7 mouse cellular contexts compared by ENCODE assay signal in genomic region chr19:12573266-12574011, GRCm38 (mm10). TPM values are rescaled to one million over a fixed set of nuclear protein-coding genes. Genes with fewer than 3 reads are reported as not detected.
DNase-seq lines count a peak whose midpoint lies in the region; ATAC-seq and TF ChIP-seq lines count a peak whose summit lies in the region.

No protein-coding gene starts in this region.

- H3K4me3 ChIP-seq in embryonic facial prominence, embryonic 10.5 days: peak overlapping the region; percentile 58
- H3K4me3 ChIP-seq in intestine, postnatal 0 days (ENCODE audit: low read depth, low read length): peak overlapping the region; percentile 30
- H3K4me3 ChIP-seq in limb, embryonic 10.5 days: peak overlapping the region; percentile 45
- H3K4me3 ChIP-seq in midbrain, embryonic 12.5 days: peak overlapping the region; percentile 39

- H3K27ac ChIP-seq in embryonic facial prominence, embryonic 10.5 days (replicated peaks): peak overlapping the region; percentile 70
- peak overlapping the region; percentile 24; the same call in 1 of the 2 replicates for H3K27ac ChIP-seq in intestine, postnatal 0 days (ENCODE audit: low read depth, low read length)
- H3K27ac ChIP-seq in limb, embryonic 10.5 days: peak overlapping the region; percentile 73
- no peak overlapping the region for H3K27ac ChIP-seq in midbrain, embryonic 12.5 days (replicated peaks)

- no peaks in the 10 kb centered on the region for H3K9me3 ChIP-seq in embryonic facial prominence, embryonic 10.5 days
- no peaks in the 10 kb centered on the region for H3K9me3 ChIP-seq in intestine, postnatal 0 days (ENCODE audit: control insufficient read depth)
- no peaks in the 10 kb centered on the region for H3K9me3 ChIP-seq in limb, embryonic 10.5 days (replicated peaks)
- no peaks in the 10 kb centered on the region for H3K9me3 ChIP-seq in midbrain, embryonic 12.5 days

- no peak for TF ChIP-seq CTCF in intestine, postnatal 0 days (IDR thresholded peaks at IDR 0.05; ENCODE audit: low read depth)

- H3K9ac ChIP-seq in intestine, postnatal 0 days (ENCODE audit: low read depth, low read length): no peak overlapping the region; the same call in 1 of the 2 replicates
- peak overlapping the region; percentile 51 for H3K9ac ChIP-seq in midbrain, embryonic 12.5 days (replicated peaks)

- peaks cover 15% of the 10 kb centered on the region for H3K36me3 ChIP-seq in embryonic facial prominence, embryonic 10.5 days (replicated peaks)
- H3K36me3 ChIP-seq in intestine, postnatal 0 days (ENCODE audit: control insufficient read depth, insufficient read depth): no peaks in the 10 kb centered on the region
- peaks cover 17% of the 10 kb centered on the region for H3K36me3 ChIP-seq in limb, embryonic 10.5 days
- H3K36me3 ChIP-seq in midbrain, embryonic 12.5 days: peaks cover 5% of the 10 kb centered on the region

- no peaks in the 10 kb centered on the region for H3K27me3 ChIP-seq in embryonic facial prominence, embryonic 10.5 days (replicated peaks; ENCODE audit: low read depth, poor library complexity, severe bottlenecking)
- H3K27me3 ChIP-seq in intestine, postnatal 0 days (replicated peaks; ENCODE audit: control insufficient read depth, insufficient read depth, low read length): no peaks in the 10 kb centered on the region
- no peaks in the 10 kb centered on the region for H3K27me3 ChIP-seq in limb, embryonic 10.5 days (ENCODE audit: low read depth, poor library complexity, severe bottlenecking)
- H3K27me3 ChIP-seq in midbrain, embryonic 12.5 days: no peaks in the 10 kb centered on the region

- peak; percentile 81 for ATAC-seq in granulocyte monocyte progenitor cell, adult 5-6 weeks (replicated peaks; ENCODE audit: poor library complexity, severe bottlenecking)
- ATAC-seq in intestine, postnatal 0 days: peak; percentile 97
- peak; percentile 100 for ATAC-seq in midbrain, embryonic 12.5 days (ENCODE audit: low FRiP score, low read depth)

- DNase-seq in adrenal gland, adult 2 months: peak; percentile 87
- peak; percentile 85 for DNase-seq in embryonic facial prominence, embryonic 10.5 days (ENCODE audit: low spot score)
- peak; percentile 73 for DNase-seq in limb, embryonic 10.5 days (ENCODE audit: low spot score)
- peak; percentile 93 for DNase-seq in skeletal muscle tissue, adult 2 months (ENCODE audit: low read depth, low spot score)

- WGBS in embryonic facial prominence, embryonic 10.5 days: 8% methylated on average over 14 of the region's 14 CpGs
- 9% methylated on average over 14 of the region's 14 CpGs for WGBS in intestine, postnatal 0 days
- 15% methylated on average over 14 of the region's 14 CpGs for WGBS in limb, embryonic 10.5 days
- WGBS in midbrain, embryonic 12.5 days: 6% methylated on average over 14 of the region's 14 CpGs

- H3K4me1 ChIP-seq in embryonic facial prominence, embryonic 10.5 days: peaks cover 15% of the 10 kb centered on the region
- H3K4me1 ChIP-seq in intestine, postnatal 0 days (replicated peaks; ENCODE audit: control insufficient read depth, insufficient read depth, low read length): no peaks in the 10 kb centered on the region
- peaks cover 13% of the 10 kb centered on the region for H3K4me1 ChIP-seq in limb, embryonic 10.5 days
- peaks cover 16% of the 10 kb centered on the region for H3K4me1 ChIP-seq in midbrain, embryonic 12.5 days

- peak overlapping the region; percentile 60 for H3K4me2 ChIP-seq in intestine, postnatal 0 days (replicated peaks; ENCODE audit: low read depth)
- peak overlapping the region; percentile 62 for H3K4me2 ChIP-seq in midbrain, embryonic 12.5 days (replicated peaks)

RNA-seq across cellular contexts. Expression of gene Gm4952, which starts 26.3 kb away (rescaled TPM):
- under 1 TPM; 0.17 to 0.40 TPM for total RNA-seq in adrenal gland, adult 2 months (2021)
- not detected in 2 replicates for polyA plus RNA-seq in adrenal gland, adult 2 months (2012; rRNA removed)
- polyA plus RNA-seq in embryonic facial prominence, embryonic 10.5 days (2016; fragmentation: Nextera tagmentation; extraction: Ambion mirVana): not detected in 2 replicates
- not detected in 2 replicates for total RNA-seq in granulocyte monocyte progenitor cell, adult 5-6 weeks (2014; fragmentation: Nextera tagmentation)
- total RNA-seq in granulocyte monocyte progenitor cell, adult 5-6 weeks (2017): not detected in 2 replicates
- polyA plus RNA-seq in intestine, postnatal 0 days (2015; fragmentation: Nextera tagmentation; extraction: Ambion mirVana): 0.13 TPM in 1 of 2 replicates, not detected in the other
- polyA plus RNA-seq in limb, embryonic 10.5 days (2016; fragmentation: Nextera tagmentation; extraction: Ambion mirVana): not detected in 2 replicates
- polyA plus RNA-seq in midbrain, embryonic 12.5 days (2016; fragmentation: Nextera tagmentation; extraction: Ambion mirVana): not detected in 2 replicates

RNA-seq across cellular contexts. Expression of gene Fam111a, which starts 27.9 kb away (rescaled TPM):
- total RNA-seq in adrenal gland, adult 2 months (2021): 1 to 10 TPM; 3.8 to 4.4 TPM
- 0.09 and 0.18 TPM in 2 replicates for polyA plus RNA-seq in adrenal gland, adult 2 months (2012; rRNA removed)
- 19.3 and 21.4 TPM in 2 replicates for polyA plus RNA-seq in embryonic facial prominence, embryonic 10.5 days (2016; fragmentation: Nextera tagmentation; extraction: Ambion mirVana)
- 156 and 158 TPM in 2 replicates for total RNA-seq in granulocyte monocyte progenitor cell, adult 5-6 weeks (2014; fragmentation: Nextera tagmentation)
- total RNA-seq in granulocyte monocyte progenitor cell, adult 5-6 weeks (2017): 230 and 279 TPM in 2 replicates
- polyA plus RNA-seq in intestine, postnatal 0 days (2015; fragmentation: Nextera tagmentation; extraction: Ambion mirVana): 6.2 and 6.8 TPM in 2 replicates
- polyA plus RNA-seq in limb, embryonic 10.5 days (2016; fragmentation: Nextera tagmentation; extraction: Ambion mirVana): 11.5 and 15.4 TPM in 2 replicates
- polyA plus RNA-seq in midbrain, embryonic 12.5 days (2016; fragmentation: Nextera tagmentation; extraction: Ambion mirVana): 15.4 and 16.7 TPM in 2 replicates

RNA-seq across cellular contexts. Expression of gene Glyat, which starts 59.7 kb away (rescaled TPM):
- total RNA-seq in adrenal gland, adult 2 months (2021): under 1 TPM in 1 of 2 experiments, not detected in 1; 0.86 TPM
- not detected in 2 replicates for polyA plus RNA-seq in adrenal gland, adult 2 months (2012; rRNA removed)
- polyA plus RNA-seq in embryonic facial prominence, embryonic 10.5 days (2016; fragmentation: Nextera tagmentation; extraction: Ambion mirVana): not detected in 2 replicates
- total RNA-seq in granulocyte monocyte progenitor cell, adult 5-6 weeks (2014; fragmentation: Nextera tagmentation): not detected in 2 replicates
- not detected in 2 replicates for total RNA-seq in granulocyte monocyte progenitor cell, adult 5-6 weeks (2017)
- polyA plus RNA-seq in intestine, postnatal 0 days (2015; fragmentation: Nextera tagmentation; extraction: Ambion mirVana): 2.8 and 3.5 TPM in 2 replicates
- not detected in 2 replicates for polyA plus RNA-seq in limb, embryonic 10.5 days (2016; fragmentation: Nextera tagmentation; extraction: Ambion mirVana)
- not detected in 2 replicates for polyA plus RNA-seq in midbrain, embryonic 12.5 days (2016; fragmentation: Nextera tagmentation; extraction: Ambion mirVana)
